Mouse (Mus musculus): Measurements from ENCODE around the gene Pcdh15. TPM values are rescaled to one million over a fixed set of nuclear protein-coding genes. Genes with fewer than 3 reads are reported as not detected.

The Pcdh15 gene
- total RNA-seq, 2 experiments from 2014 or later = 0.35 to 0.56 TPM

DNA sequence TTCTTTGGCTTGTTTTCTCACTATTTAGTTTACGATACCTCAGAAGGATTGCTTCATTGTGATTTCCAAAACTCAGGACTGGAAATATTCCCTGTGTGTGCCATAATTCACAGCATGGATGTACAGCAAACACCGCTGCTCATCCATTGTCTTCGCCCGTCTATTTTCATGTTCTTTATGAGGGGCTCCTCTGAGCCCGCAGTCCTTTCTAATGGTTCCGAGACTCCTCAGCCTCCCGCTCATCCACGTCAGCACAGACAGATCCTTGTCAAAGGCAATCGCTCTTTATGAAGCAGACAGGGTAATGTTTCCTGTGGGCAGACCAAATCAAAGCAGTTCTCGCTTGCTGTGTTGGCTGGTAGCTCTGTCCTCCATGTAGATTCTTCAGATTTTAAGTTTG is 1316.8 kb downstream of the Pcdh15 start:
- no peak for DNase-seq
- intact Hi-C loops (cut with DNase I) = no loop called here

DNA sequence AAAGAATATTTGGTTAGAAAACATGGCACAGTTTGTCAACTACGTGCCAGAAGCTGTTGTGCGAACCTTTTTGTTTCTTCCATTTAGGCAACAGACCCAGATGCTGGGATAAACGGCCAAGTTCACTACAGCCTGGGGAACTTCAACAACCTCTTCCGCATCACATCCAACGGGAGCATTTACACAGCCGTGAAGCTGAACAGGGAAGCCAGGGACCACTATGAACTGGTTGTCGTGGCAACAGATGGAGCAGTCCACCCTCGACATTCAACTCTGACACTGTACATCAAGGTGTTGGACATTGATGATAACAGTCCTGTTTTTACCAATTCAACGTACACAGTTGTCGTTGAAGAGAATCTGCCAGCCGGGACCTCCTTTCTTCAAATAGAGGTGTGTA is 1350.9 kb downstream of the Pcdh15 start:
- intact Hi-C loops (cut with DNase I) = no loop called here
- no peak for DNase-seq

DNA sequence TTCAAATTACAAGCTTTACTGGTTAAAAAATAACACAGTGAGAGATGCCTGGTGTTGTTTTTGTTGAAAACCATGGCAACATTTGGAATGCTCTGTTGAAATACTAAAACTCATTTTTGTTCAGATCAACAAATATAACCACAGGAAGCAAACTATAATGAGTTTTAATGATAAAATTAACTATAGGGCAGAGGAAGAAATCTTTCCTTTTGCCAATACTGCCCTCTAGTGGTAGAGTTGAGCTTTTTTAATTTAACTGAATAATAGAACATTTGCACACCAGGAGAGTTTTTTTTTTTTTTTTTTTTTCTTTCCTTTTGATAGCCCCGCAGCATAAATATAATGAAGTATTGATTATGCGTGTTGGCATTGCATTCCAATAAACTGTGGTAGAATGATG is 1364.8 kb downstream of the Pcdh15 start:
- intact Hi-C loops (cut with DNase I) = loop anchor here (5.0 to 10.0 kb wide), 3 partner anchors 247 to 1369 kb away; partner anchors contain the start of gene Pcdh15
- DNase-seq = no peak

DNA sequence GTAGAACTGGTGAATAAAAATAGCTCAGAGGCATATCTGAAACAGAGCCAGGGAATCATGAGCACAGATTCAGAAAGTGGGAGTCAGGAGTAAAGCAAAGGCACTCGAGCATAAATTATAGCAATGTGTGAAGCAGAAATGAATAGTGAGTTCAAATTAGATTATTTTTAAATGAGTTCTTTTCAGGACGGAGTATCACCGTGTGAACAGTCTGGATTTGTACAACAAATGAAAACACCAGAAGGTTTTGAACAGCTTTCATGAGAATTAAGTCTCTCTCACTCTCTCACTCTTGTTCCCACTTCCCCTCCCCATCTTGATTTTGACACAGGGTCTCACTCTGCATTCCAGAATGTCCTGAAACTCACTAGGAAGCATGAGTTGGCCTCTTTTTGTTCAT is 1381.6 kb downstream of the Pcdh15 start:
- DNase-seq = no peak
- intact Hi-C loops (cut with DNase I) = no loop called here

DNA sequence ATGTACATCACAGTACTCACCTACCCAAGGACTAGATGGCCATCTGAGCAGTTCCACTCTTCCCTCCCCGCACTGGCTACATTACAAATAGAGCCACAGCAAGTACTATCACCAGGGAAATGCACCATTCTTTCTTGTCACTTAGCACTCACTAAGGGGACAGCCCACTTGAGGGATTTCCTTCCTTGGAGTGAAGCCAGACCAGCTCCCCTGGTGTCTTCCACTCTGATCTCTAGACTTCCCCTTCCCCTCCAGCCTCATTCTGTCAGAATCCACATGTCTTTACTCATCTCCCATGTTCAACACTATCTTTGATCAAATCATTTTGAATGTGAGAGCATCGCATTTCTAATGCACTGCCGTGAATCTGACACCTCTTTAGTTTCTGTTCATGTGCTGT is 1413.2 kb downstream of the Pcdh15 start:
- no peak for DNase-seq
- intact Hi-C loops (cut with DNase I) = no loop called here

DNA sequence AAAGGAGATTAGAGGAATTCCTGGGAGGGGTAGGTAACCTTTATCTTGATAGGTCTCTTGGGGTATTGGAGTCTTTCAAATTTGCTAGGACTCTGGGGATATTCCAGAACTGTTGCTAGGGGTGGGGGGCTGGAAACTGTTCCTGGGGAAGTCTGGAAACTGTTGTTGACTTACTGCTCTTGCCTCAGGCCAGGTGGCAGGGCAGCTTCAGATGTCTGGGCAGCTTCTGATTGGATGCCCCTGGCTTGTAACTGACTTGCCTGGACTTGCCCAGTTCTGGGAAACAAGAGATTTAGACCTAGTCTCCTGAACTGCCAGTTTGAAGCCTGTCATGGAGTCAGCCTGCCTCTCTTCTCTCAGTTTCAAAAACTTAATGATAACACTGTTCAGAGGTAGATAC is 1414.6 kb downstream of the Pcdh15 start:
- DNase-seq = no peak
- intact Hi-C loops (cut with DNase I) = no loop called here

DNA sequence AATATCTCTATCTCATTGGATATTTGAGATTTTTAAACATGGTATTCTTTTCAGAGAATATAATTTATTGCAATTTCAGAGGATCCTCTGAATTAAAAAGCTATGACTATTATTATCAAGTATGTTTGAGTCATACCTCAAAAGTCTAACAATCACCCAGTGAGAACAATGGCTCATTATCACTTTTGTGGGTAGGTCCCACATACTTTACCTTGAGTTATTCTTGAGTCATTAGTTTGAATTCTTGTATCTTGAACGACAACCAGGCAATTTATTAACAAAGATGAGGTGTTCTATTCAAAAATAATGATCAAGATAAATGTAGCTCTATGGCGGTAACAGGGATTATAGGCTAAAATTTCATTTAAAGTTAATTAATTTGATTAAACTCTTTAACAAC is 1439.2 kb downstream of the Pcdh15 start:
- intact Hi-C loops (cut with DNase I) = no loop called here
- DNase-seq = no peak

DNA sequence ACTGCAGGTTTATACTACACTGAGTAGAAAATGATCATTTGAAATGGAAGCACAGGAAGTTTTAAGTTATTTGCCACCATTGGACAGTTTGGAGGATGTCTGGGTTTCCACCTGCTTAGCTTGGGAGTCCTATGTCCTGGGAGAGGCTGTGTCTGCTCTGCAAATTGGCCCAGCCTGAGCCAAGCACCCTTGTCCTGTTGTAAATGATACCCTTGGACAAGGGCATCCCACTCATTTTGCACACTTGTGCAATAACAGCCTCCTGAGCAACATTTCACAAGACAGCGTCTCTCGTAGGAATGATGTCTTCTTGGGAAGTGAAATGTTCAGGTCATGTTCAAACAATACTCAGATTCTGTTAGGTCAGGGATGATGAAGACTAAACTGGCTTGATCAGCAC is 1456.2 kb downstream of the Pcdh15 start:
- no peak for DNase-seq
- intact Hi-C loops (cut with DNase I) = no loop called here

DNA sequence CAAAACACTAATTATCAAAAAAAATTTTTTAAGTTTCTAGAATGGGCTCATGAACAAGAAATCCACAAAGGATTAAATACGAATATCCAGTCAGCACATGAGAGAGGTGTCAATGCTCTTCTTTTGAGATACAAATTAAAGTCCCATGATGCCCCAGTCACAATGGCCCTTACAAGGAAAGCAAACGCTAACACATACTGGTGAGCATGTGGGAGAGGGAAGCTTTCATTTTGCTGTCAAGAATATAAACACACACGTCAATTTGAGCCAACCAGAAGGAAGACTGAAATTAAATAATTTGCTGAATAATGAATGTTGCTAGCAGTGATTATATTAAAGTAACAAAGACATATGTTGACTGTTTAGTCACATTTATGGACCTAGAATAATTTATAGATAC is 1470.5 kb downstream of the Pcdh15 start:
- intact Hi-C loops (cut with DNase I) = no loop called here
- no peak for DNase-seq

DNA sequence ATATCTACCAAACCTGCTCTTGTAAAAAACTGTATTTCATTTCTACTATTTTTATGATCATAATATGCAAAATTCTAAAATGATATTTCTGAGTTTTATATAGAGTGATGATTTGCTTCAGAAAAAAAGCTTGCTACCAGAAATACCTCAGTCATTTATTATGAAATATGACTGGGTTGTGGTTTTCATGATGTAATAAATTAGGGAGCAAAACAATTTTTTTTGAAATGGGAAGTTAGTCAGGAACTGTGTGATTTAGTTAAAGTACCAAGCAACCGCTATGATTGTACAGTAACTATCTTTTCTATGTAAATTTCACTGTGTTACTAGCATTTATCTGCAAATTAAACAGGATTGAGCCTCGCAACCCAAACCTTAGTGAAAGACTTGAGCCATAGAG is 1480.8 kb downstream of the Pcdh15 start:
- intact Hi-C loops (cut with DNase I) = no loop called here
- DNase-seq = no peak

DNA sequence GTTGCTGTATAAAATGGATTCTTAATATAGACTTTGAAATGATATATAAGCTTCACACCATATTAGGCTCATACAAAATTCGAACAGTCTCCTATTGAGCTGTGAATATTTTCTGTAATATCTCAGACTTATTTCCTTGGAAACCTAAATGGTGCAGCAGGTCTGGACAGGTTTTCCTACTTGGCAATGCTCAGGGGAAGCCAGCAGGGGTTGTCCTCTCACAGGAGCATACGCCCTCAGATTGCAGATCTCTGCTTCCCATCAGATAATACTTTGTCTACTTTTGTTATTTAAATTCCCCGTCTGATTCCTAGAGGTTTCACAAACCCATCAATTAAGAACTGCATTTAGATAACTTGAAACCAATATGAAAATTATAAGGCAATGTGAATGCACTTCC is 1492.7 kb downstream of the Pcdh15 start:
- intact Hi-C loops (cut with DNase I) = no loop called here

DNA sequence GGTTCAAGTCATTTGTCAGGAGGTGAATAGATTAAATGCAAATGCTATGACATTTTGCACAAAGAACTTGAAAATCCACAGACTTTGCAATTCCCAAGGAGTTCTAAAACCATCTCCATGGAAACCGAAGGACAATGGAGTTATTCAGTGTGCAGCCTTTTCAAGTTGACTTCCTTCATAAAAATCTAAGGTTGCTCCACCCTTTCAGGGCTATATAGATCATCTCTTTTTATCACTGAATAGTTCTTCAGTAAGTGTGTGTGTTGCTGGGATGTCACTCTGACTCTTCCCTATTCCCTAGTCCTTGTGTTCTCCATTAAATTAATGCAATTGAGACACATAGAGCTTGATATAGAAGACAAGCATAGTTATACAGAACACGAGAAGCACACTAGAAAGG is 1508.5 kb downstream of the Pcdh15 start:
- no peak for DNase-seq
- intact Hi-C loops (cut with DNase I) = no loop called here

More for the DNA sequence above, 1492.7 kb downstream of the Pcdh15 start:
- DNase-seq = no peak

DNA sequence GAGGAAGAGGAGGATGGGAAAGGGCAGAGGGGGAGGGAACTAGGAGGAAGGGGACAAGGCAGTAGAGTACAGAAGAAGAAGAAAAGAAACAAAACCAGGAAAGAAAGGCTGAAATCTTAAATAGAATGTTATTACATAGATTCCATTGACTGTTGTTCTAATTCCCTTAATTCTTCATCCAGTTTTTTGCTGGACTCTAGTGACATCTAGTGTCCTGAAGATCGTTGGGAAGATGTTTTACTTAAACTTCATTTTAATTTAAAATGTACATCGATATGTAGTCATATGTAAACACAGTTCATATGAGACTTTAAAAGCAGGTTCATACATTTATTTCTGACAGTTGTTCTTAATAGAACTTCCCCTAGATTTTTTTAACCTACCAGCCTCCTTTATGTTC is 1522.7 kb downstream of the Pcdh15 start:
- intact Hi-C loops (cut with DNase I) = no loop called here
- DNase-seq = no peak

DNA sequence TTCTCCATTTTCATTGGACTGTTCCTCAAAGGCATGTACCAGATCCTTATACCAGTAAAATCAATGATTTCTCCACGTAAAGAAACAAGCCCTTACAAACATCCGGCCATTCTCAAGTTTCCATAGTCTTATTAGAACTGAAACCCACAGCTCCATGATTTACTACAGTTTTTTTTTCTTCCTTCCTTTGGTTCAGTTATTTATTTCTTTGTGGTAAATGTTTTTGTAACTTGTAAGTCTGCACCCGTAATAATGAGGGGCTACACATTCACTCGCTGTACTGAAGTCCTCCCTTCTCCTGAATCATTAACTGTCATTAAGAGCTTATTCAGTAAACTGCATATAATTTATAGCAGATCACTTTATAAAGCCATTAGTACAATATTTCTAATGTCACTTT is 1526.6 kb downstream of the Pcdh15 start:
- intact Hi-C loops (cut with DNase I) = no loop called here
- DNase-seq = no peak

DNA sequence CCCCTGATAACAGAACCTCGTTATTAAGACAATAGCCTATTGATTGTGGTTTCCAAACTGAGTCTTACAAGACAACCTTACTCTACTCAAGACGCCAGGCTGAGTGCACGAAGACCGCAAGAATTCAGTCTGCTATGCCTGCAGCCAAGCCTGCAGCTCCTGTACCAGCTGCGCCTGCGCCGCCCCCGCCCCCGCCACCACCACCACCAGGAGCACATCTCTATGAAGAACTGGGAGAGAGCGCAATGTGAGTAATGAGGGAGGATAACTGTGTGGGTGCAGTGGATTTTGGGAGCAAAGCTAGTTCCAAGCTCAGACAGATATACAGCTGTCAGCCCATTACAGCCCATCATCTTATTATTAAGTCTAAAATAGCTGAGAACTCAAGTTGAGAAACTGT is 1527.5 kb downstream of the Pcdh15 start:
- intact Hi-C loops (cut with DNase I) = no loop called here
- no peak for DNase-seq

DNA sequence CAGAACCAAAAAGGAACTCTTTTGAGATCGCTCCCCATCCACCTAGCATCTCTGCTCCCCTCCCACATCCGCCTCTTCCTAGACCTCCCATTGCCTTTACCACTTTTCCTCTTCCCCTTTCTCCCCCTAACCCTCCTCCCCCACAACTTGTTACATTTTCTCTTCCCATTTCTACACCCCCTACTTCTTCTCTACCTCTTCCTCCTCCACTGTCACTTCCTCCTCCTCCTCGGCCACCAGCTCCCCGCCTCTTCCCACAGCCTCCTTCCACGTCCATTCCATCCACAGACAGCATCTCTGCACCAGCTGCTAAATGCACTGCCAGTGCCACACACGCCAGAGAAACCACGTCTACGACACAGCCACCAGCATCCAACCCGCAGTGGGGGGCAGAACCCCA is 1532.2 kb downstream of the Pcdh15 start:
- DNase-seq = no peak
- intact Hi-C loops (cut with DNase I) = no loop called here

DNA sequence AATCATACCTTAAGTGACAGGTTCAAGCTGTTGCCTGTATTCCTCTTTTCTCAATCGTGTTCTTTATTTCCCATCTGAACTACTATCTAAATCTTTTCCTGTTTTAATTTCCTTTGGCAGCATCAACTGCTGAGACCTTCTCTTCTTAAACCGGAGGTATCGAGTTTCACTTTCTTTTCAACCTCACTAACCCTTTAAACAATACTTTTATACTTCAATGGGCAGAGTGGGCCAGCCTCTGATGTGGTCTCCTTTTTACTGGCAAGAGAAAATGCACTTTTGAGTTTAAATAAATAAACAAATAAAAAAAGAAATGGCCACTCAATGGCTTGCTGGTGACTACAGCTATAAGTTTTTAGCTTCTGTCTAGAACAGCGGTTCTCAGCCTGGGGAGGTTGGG is 1537.9 kb downstream of the Pcdh15 start:
- no peak for DNase-seq
- intact Hi-C loops (cut with DNase I) = no loop called here

DNA sequence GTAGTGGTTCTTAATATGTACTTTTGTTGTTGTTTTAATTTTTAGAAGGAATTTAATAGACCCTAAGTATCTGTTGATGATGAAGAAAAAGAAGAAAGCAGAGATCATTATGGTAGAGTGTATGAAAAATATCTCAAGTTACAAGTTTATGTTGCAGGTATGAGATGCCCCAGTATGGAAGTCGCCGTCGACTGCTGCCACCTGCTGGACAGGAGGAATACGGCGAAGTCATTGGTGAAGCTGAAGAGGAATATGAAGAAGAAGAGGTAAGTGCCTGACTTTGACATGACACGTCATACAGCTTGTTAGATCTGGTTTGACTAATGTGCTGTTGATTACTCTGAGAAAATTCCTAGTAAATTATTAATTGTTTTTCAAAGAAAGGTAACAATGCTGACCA is 1543.0 kb downstream of the Pcdh15 start:
- no peak for DNase-seq
- intact Hi-C loops (cut with DNase I) = no loop called here

DNA sequence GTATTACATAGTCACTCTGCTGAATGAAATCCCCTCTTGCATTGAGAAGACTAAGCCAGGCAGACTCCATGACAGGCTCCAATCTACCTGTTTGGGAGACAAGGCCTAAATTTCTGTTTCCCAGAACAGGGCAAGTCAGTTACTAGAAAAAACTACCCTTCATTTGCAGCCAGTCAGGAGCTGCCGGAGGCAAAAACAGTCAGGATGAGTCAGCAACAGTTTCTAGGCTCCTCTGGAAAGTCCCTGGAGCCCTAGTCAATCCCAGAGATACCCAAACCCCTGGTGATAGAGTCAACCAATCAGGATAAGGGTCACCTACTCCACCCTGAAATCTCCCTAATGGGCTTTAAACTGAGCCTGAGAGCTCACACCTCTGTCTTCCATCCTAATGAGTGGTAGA is 1564.0 kb downstream of the Pcdh15 start:
- no peak for DNase-seq
- intact Hi-C loops (cut with DNase I) = no loop called here

DNA sequence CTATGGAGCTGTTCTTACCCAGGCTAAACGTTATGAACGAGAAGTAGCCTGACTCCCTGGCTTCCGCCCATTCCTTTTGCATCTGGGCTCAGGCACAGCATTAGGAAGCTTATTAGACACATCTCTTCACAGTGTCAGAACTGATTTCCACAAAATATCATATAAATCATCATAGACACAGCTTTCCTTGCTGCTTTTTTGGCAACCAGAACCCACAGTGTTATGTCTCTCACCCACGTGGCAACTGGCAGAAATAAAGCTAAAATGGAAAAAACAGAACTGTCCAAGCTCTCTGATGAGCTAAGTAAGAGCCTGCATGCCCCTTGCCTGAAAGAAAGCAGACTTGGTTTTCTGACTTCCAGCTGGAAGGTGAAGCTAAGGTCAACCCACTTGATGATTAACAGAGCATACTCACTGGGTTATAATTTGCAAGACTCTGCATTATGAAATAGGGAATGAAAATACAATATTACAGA is 1580.9 kb downstream of the Pcdh15 start:
- intact Hi-C loops (cut with DNase I) = no loop called here
- no peak for DNase-seq

DNA sequence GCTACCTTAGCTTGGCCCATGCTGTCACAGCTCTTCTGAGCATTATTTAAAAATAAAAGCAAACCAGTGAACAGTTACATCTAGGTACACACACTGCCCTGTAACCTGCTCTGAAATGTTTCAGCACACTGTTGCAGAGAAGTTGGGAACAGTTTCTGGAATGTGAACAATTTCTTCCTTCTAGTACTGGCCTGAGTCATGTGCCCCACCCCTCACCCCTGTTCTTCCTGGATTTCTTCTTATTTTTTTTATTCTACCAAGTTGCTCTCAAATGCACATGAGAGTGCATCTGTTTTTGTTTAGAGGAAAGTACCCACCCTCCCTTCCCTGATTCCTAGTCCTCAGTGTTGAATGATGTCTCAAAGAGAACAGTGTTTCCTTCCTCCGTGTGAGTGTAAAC is 1581.4 kb downstream of the Pcdh15 start:
- intact Hi-C loops (cut with DNase I) = no loop called here
- no peak for DNase-seq
